Mouse (Mus musculus) heart, embryonic 12.5 days (tissue): ENCODE results near the gene Cdc42ep2. TPM values are rescaled to one million over a fixed set of nuclear protein-coding genes. Genes with fewer than 3 reads are reported as not detected.
A peak's percentile ranks its signal among the peaks of the same experiment; 100 is the strongest.

ENCODE experiments used
- ATAC-seq: fragments of 200-750 bp; cut with Nextera tagmentation; 2 replicates; pipeline ENCODE4 v1.8.0; 2017; ENCODE audit warnings: moderate TSS enrichment, moderate library complexity; ENCODE audit not compliant: insufficient number of reproducible peaks, low FRiP score
- H3K27ac ChIP-seq: fragments of 300-500 bp; sonication (generic); 2 replicates; pipeline ENCODE4 v1.5.1; 2016; ENCODE audit warnings: mild to moderate bottlenecking, moderate library complexity; ENCODE audit not compliant: poor library complexity, severe bottlenecking
- H3K27me3 ChIP-seq: fragments of 300-500 bp; sonication (generic); replicated peaks from 2 replicates; pipeline ENCODE4 v1.6.1; 2016; ENCODE audit warnings: mild to moderate bottlenecking, moderate library complexity
- H3K36me3 ChIP-seq: fragments of 300-500 bp; sonication (generic); 2 replicates; pipeline ENCODE4 v1.6.1; 2016; ENCODE audit warnings: mild to moderate bottlenecking, moderate library complexity
- H3K4me1 ChIP-seq: fragments of 300-500 bp; sonication (generic); replicated peaks from 2 replicates; pipeline ENCODE4 v1.6.1; 2016; ENCODE audit warnings: mild to moderate bottlenecking
- H3K4me2 ChIP-seq: fragments of 300-500 bp; sonication (generic); 2 replicates; pipeline ENCODE4 v1.6.1; 2016; ENCODE audit warnings: mild to moderate bottlenecking, moderate library complexity
- H3K4me3 ChIP-seq: fragments of 300-500 bp; sonication (generic); 2 replicates; pipeline ENCODE4 v1.5.1; 2016; ENCODE audit warnings: mild to moderate bottlenecking
- H3K9ac ChIP-seq: fragments of 300-500 bp; sonication (generic); 2 replicates; pipeline ENCODE4 v1.6.1; 2016; ENCODE audit warnings: mild to moderate bottlenecking, moderate library complexity
- H3K9me3 ChIP-seq: fragments of 300-500 bp; sonication (generic); replicated peaks from 2 replicates; pipeline ENCODE4 v1.6.1; 2016; ENCODE audit warnings: mild to moderate bottlenecking, moderate library complexity
- WGBS: fragments of 180-500 bp; shearing (Covaris S2); methylation state at CpG from one replicate; pipeline ENCODE4 v1.1.7; 2016; 5-methylcytosine and 5-hydroxymethylcytosine counted together
- polyA plus RNA-seq: library from polyadenylated mRNA; unstranded; fragments of >200 nt; fragmentation: Nextera tagmentation; extraction: Ambion mirVana; gene quantifications from 2 replicates; pipeline ENCODE4 v1.2.1, GENCODE M21; 2016

Cdc42ep2 gene
- polyA plus RNA-seq, 1 experiment from 2014 or later = 7.3 TPM

GRCm38 (mm10) chr19:5913007-5913719 lies 11.5 kb downstream of the Cdc42ep2 start, which contains the start of gene Dpf2:
Gene Dpf2 (minus strand): TSS chr19:5913010.
- H3K27me3 ChIP-seq = no peaks in the 10 kb centered on the region
- 14% methylated on average over 13 of the region's 13 CpGs for WGBS

GRCm38 (mm10) chr19:5912103-5913006 lies 12.3 kb downstream of the Cdc42ep2 start:
- peak; percentile 94 for ATAC-seq

More at GRCm38 (mm10) chr19:5913007-5913719, 11.5 kb downstream of the Cdc42ep2 start, which contains the start of gene Dpf2:
- H3K36me3 ChIP-seq = peaks cover 33% of the 10 kb centered on the region
- peak; percentile 43 for ATAC-seq
- peak within 1 kb of the TSS; percentile 94 for H3K4me3 ChIP-seq
- H3K4me1 ChIP-seq = peaks cover 25% of the 10 kb centered on the region
- peak within 1 kb of the TSS; percentile 86 for H3K27ac ChIP-seq
- H3K4me2 ChIP-seq = peak within 1 kb of the TSS; percentile 90
- peak within 1 kb of the TSS; percentile 99 for H3K9ac ChIP-seq
- H3K9me3 ChIP-seq = no peaks in the 10 kb centered on the region

GRCm38 (mm10) chr19:5911430-5912102 lies 13.1 kb downstream of the Cdc42ep2 start:
- ATAC-seq = no peak
- 4% methylated on average over 14 of the region's 14 CpGs for WGBS

More at GRCm38 (mm10) chr19:5912103-5913006, 12.3 kb downstream of the Cdc42ep2 start:
- H3K9me3 ChIP-seq = no peaks in the 10 kb centered on the region
- under 1% methylated on average over 59 of the region's 59 CpGs for WGBS
- peak overlapping the region; percentile 94 for H3K4me3 ChIP-seq
- peaks cover 29% of the 10 kb centered on the region for H3K36me3 ChIP-seq
- H3K27ac ChIP-seq = peak overlapping the region; percentile 86
- H3K4me1 ChIP-seq = peaks cover 25% of the 10 kb centered on the region
- peak overlapping the region; percentile 99 for H3K9ac ChIP-seq
- H3K4me2 ChIP-seq = peak overlapping the region; percentile 90
- H3K27me3 ChIP-seq = no peaks in the 10 kb centered on the region

GRCm38 (mm10) chr19:5910221-5910620 lies 14.4 kb downstream of the Cdc42ep2 start:
- H3K36me3 ChIP-seq = peaks cover 31% of the 10 kb centered on the region
- peak overlapping the region; percentile 10; the same call in 1 of the 2 replicates for H3K9ac ChIP-seq
- WGBS = 50% methylated on average over 6 of the region's 6 CpGs
- H3K9me3 ChIP-seq = no peaks in the 10 kb centered on the region
- peak overlapping the region; percentile 14; the same call in 1 of the 2 replicates for H3K27ac ChIP-seq
- peaks cover 25% of the 10 kb centered on the region for H3K4me1 ChIP-seq
- H3K27me3 ChIP-seq = no peaks in the 10 kb centered on the region
- peak overlapping the region; percentile 52 for H3K4me2 ChIP-seq
- H3K4me3 ChIP-seq = peak overlapping the region; percentile 25; the same call in 1 of the 2 replicates
- no peak for ATAC-seq

More at GRCm38 (mm10) chr19:5911430-5912102, 13.1 kb downstream of the Cdc42ep2 start:
- Histone ChIP-seq H3K27ac (peak overlapping the region; percentile 86; the same call in 1 of the 2 replicates), H3K9ac (peak overlapping the region; percentile 99), H3K4me1 (peaks cover 25% of the 10 kb centered on the region), H3K4me3 (peak overlapping the region; percentile 94), H3K9me3 (no peaks in the 10 kb centered on the region), H3K27me3 (no peaks in the 10 kb centered on the region), H3K36me3 (peaks cover 29% of the 10 kb centered on the region), H3K4me2 (peak overlapping the region; percentile 90)

GRCm38 (mm10) chr19:5907275-5907674 lies 17.3 kb downstream of the Cdc42ep2 start:
- 92% methylated on average over 3 of the region's 3 CpGs for WGBS
- H3K36me3 ChIP-seq = peaks cover 54% of the 10 kb centered on the region

GRCm38 (mm10) chr19:5894002-5894678 lies 30.5 kb downstream of the Cdc42ep2 start, which contains the start of gene Tigd3:
Gene Tigd3 (minus strand): TSS chr19:5894149.
- peak within 1 kb of the TSS; percentile 97 for H3K4me2 ChIP-seq
- 4% methylated on average over 36 of the region's 36 CpGs for WGBS
- peak; percentile 90 for ATAC-seq

More at GRCm38 (mm10) chr19:5907275-5907674, 17.3 kb downstream of the Cdc42ep2 start:
- Histone ChIP-seq H3K9ac (no peak overlapping the region), H3K27me3 (no peaks in the 10 kb centered on the region), H3K9me3 (no peaks in the 10 kb centered on the region), H3K4me1 (peaks cover 21% of the 10 kb centered on the region), H3K4me2 (no peak overlapping the region), H3K4me3 (no peak overlapping the region), H3K27ac (no peak overlapping the region)
- ATAC-seq = no peak

GRCm38 (mm10) chr19:5893282-5894001 lies 31.2 kb downstream of the Cdc42ep2 start:
- Histone ChIP-seq H3K27ac (0 out of 2 replicates have a peak overlapping the region, but pooled peaks have one; percentile 20), H3K4me1 (peaks cover 19% of the 10 kb centered on the region), H3K9me3 (no peaks in the 10 kb centered on the region), H3K27me3 (no peaks in the 10 kb centered on the region), H3K4me3 (peak overlapping the region; percentile 66), H3K4me2 (peak overlapping the region; percentile 97), H3K36me3 (peaks cover 28% of the 10 kb centered on the region), H3K9ac (peak overlapping the region; percentile 88)
- no peak for ATAC-seq
- 11% methylated on average over 31 of the region's 31 CpGs for WGBS

More at GRCm38 (mm10) chr19:5894002-5894678, 30.5 kb downstream of the Cdc42ep2 start, which contains the start of gene Tigd3:
- Histone ChIP-seq H3K36me3 (peaks cover 33% of the 10 kb centered on the region), H3K4me3 (peak within 1 kb of the TSS; percentile 66), H3K9me3 (no peaks in the 10 kb centered on the region), H3K27ac (0 out of 2 replicates have a peak within 1 kb of the TSS, but pooled peaks have one; percentile 20), H3K27me3 (no peaks in the 10 kb centered on the region), H3K4me1 (peaks cover 19% of the 10 kb centered on the region), H3K9ac (peak within 1 kb of the TSS; percentile 88)

GRCm38 (mm10) chr19:5892735-5893134 lies 31.9 kb downstream of the Cdc42ep2 start:
- H3K36me3 ChIP-seq = peaks cover 23% of the 10 kb centered on the region
- peaks cover 19% of the 10 kb centered on the region for H3K4me1 ChIP-seq
- no peak overlapping the region for H3K27ac ChIP-seq
- H3K4me2 ChIP-seq = peak overlapping the region; percentile 97
- no peaks in the 10 kb centered on the region for H3K27me3 ChIP-seq
- 90% methylated on average over 13 of the region's 13 CpGs for WGBS
- H3K9me3 ChIP-seq = no peaks in the 10 kb centered on the region
- H3K4me3 ChIP-seq = peak overlapping the region; percentile 66; the same call in 1 of the 2 replicates
- no peak for ATAC-seq
- H3K9ac ChIP-seq = no peak overlapping the region

- Histone ChIP-seq H3K36me3 (peaks cover 18% of the 10 kb centered on the region), H3K4me3 (no peak overlapping the region), H3K27ac (no peak overlapping the region), H3K4me1 (peaks cover 19% of the 10 kb centered on the region), H3K9me3 (no peaks in the 10 kb centered on the region), H3K27me3 (no peaks in the 10 kb centered on the region), H3K4me2 (no peak overlapping the region), H3K9ac (no peak overlapping the region)
- WGBS = 92% methylated on average over 7 of the region's 7 CpGs
- no peak for ATAC-seq
Measured at GRCm38 (mm10) chr19:5892262-5892661, 32.4 kb downstream of the Cdc42ep2 start.
